Mouse (Mus musculus) G1E (cell line): ENCODE measurements at regions not wholly inside any gene's neighbourhood (a gene's known extent, or its start where the extent isn't known, plus 50 kb on each side); places are given as distances from the start of the nearest gene placed in this dataset.

Experiments used
- ATAC-seq: 2 replicates; pipeline ENCODE4 v1.8.0; 2016; ENCODE audit warnings: mild to moderate bottlenecking; ENCODE audit not compliant: insufficient number of reproducible peaks, poor library complexity, low FRiP score, severe bottlenecking; ENCODE audit errors: extremely low read depth
- DNase-seq: peaks from one replicate; pipeline ENCODE4 v3.0.0; 2012; ENCODE audit warnings: low spot score
- H3K27me3 ChIP-seq: 2 replicates; pipeline ENCODE4 v1.6.1; 2012; ENCODE audit warnings: mild to moderate bottlenecking, low read length, inconsistent platforms; ENCODE audit not compliant: insufficient read depth
- H3K36me3 ChIP-seq: replicated peaks from 2 replicates; pipeline ENCODE3; 2012; ENCODE audit warnings: mild to moderate bottlenecking, inconsistent platforms
- H3K4me1 ChIP-seq: 2 replicates; pipeline ENCODE4 v1.6.1; 2012; ENCODE audit warnings: low read depth, low read length, inconsistent platforms, mixed read lengths; ENCODE audit not compliant: insufficient read depth
- H3K4me3 ChIP-seq: 2 replicates; pipeline ENCODE4 v1.5.1; 2012; ENCODE audit warnings: low read depth, mild to moderate bottlenecking, inconsistent platforms, low read length, moderate library complexity, mixed read lengths
- H3K9me3 ChIP-seq: replicated peaks from 2 replicates; pipeline ENCODE4 v1.6.1; 2012; ENCODE audit warnings: inconsistent platforms
- CTCF ChIP-seq: IDR thresholded peaks from 2 replicates; pipeline ENCODE4 v1.5.1; 2012; ENCODE audit warnings: low read depth, low read length, inconsistent platforms, mixed read lengths
- GATA1 ChIP-seq: IDR thresholded peaks from 2 replicates; pipeline ENCODE4 v1.6.1; 2012; ENCODE audit warnings: borderline replicate concordance, low read length, inconsistent platforms, mixed read lengths
- GATA2 ChIP-seq: IDR thresholded peaks from 2 replicates; pipeline ENCODE4 v1.6.1; 2012; ENCODE audit warnings: low read depth, low read length, inconsistent platforms, borderline replicate concordance
- POLR2AphosphoS5 ChIP-seq: IDR thresholded peaks from 2 replicates; pipeline ENCODE4 v1.6.1; 2012; ENCODE audit warnings: low read depth, low read length, inconsistent platforms; ENCODE audit not compliant: insufficient replicate concordance
- TAL1 ChIP-seq: conservative IDR thresholded peaks from 2 replicates; pipeline ENCODE4 v1.6.1; 2012; ENCODE audit warnings: low read depth, low read length, inconsistent platforms, mixed read lengths

DNA sequence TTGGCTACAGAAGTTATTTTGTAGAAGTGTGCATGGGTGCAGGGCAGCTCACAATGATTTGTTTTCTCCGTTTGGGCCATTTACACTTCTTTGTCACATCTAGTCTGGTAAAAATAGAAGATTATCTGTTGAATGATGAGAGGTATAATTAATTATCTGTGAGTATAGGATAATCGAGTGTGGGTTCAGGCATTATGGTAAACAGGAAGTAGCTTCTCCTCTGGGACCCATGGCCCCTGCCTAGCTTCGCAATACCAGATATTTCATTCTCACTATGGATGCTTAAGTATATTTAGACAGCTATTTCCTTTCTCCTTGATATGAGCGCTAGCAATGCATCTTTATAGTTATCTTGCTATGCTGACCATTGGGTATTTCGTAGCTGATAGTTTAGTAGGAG, 1373.7 kb upstream of the Pcdh20 start:
- ATAC-seq (no peak), DNase-seq (no peak)
- Histone ChIP-seq H3K4me3 (no peak overlapping the region), H3K27me3 (no peaks in the 10 kb centered on the region), H3K4me1 (no peaks in the 10 kb centered on the region), H3K36me3 (no peaks in the 10 kb centered on the region), H3K9me3 (no peaks in the 10 kb centered on the region)
- TF ChIP-seq CTCF, result no peak
- no peak for TF ChIP-seq GATA2
- no peak for TF ChIP-seq GATA1
- TF ChIP-seq TAL1, result no peak
- TF ChIP-seq POLR2AphosphoS5, result no peak

DNA sequence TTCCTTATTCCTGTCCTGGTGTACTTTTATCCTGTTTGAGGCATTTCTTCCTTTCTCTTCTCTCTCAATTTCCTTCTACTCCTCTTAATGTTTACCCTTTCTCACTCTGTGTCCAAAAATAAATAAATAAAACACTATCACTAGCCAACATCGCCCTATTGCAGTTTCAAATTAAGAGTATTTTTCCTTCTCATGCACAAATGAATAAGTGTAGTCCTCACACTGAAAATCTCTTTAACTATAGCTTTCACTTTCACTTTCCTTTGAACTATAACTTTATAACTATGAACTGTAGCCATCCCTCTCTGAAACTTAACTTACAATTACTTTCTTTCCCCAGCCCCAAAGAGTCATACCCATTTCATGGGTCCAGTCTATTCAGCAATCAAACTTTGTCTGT, 1355.5 kb upstream of the Pcdh20 start:
- Histone ChIP-seq H3K4me3 (no peak overlapping the region), H3K36me3 (no peaks in the 10 kb centered on the region), H3K27me3 (no peaks in the 10 kb centered on the region), H3K4me1 (no peaks in the 10 kb centered on the region), H3K9me3 (peaks cover 2% of the 10 kb centered on the region; the same call in 1 of the 2 replicates)
- ATAC-seq, result 0 out of 2 replicates have a peak, but pooled peaks have one; percentile 37
- DNase-seq, result no peak
- no peak for TF ChIP-seq GATA2
- TF ChIP-seq CTCF, result no peak
- TF ChIP-seq POLR2AphosphoS5, result no peak
- TF ChIP-seq TAL1, result no peak

DNA sequence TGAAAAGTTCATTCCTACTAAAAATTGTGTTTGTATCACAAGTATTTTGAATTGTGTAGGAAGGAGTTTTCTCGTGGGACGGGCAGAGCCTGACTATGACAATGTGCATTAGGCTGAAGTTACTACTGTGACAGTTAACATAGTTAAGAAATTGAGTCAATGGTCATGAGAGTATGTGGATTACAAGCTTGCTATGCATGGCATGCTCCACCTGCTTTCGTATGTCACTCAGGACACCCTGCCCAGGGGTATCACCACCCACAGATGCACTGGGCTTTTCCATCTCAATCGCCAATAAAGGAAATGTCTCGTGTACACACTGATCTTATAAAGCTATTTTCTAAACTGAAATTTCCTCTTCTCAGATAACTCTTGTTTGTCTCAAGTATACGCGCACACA, 1354.8 kb upstream of the Pcdh20 start:
- TF ChIP-seq GATA1, result no peak
- Histone ChIP-seq H3K9me3 (peaks cover 2% of the 10 kb centered on the region; the same call in 1 of the 2 replicates), H3K4me1 (no peaks in the 10 kb centered on the region), H3K36me3 (no peaks in the 10 kb centered on the region), H3K27me3 (no peaks in the 10 kb centered on the region), H3K4me3 (no peak overlapping the region)
- ATAC-seq (no peak), DNase-seq (no peak)

DNA sequence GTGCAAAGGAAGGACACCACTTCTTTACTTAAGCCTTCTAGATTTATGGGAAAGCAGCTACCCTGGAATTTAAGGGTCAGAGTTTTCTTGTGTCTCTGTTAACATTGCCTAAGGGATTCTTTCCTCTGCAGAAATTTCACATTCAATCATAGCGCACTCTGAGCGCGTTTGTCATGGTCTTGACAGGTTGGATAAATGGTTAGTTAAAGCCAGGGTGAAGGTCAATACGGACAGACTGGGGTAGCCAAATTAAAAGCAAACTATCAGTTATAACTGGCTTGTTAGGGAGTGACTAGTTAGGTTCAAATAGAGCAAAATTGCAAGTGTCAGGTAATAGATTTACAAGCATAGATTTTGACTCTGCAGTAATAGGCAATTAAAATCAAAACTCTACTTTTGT, 1352.2 kb upstream of the Pcdh20 start:
- TF ChIP-seq GATA1, result no peak
- TF ChIP-seq TAL1, result no peak
- no peak for TF ChIP-seq POLR2AphosphoS5
- no peak for TF ChIP-seq CTCF
- no peak for TF ChIP-seq GATA2
- H3K9me3 ChIP-seq, result peaks cover 2% of the 10 kb centered on the region; the same call in 1 of the 2 replicates
- no peak for ATAC-seq
- no peaks in the 10 kb centered on the region for H3K36me3 ChIP-seq
- H3K4me1 ChIP-seq, result no peaks in the 10 kb centered on the region
- no peak overlapping the region for H3K4me3 ChIP-seq
- no peak for DNase-seq
- no peaks in the 10 kb centered on the region for H3K27me3 ChIP-seq

- Histone ChIP-seq H3K4me3 (no peak overlapping the region), H3K27me3 (no peaks in the 10 kb centered on the region), H3K4me1 (no peaks in the 10 kb centered on the region), H3K9me3 (peaks cover 2% of the 10 kb centered on the region; the same call in 1 of the 2 replicates), H3K36me3 (no peaks in the 10 kb centered on the region)
- ATAC-seq, result no peak
- TF ChIP-seq GATA1, result no peak
- no peak for TF ChIP-seq GATA2
- no peak for TF ChIP-seq POLR2AphosphoS5
- TF ChIP-seq CTCF, result no peak
- TF ChIP-seq TAL1, result no peak
- no peak for DNase-seq
These were observed 1351.0 kb upstream of the Pcdh20 start for GRCm38 (mm10) chr14:89822207-89822606.

- no peaks in the 10 kb centered on the region for H3K27me3 ChIP-seq
- H3K4me1 ChIP-seq, result no peaks in the 10 kb centered on the region
- H3K9me3 ChIP-seq, result peaks cover 2% of the 10 kb centered on the region; the same call in 1 of the 2 replicates
- ATAC-seq (no peak), DNase-seq (no peak)
- H3K4me3 ChIP-seq, result no peak overlapping the region
- H3K36me3 ChIP-seq, result no peaks in the 10 kb centered on the region
- TF ChIP-seq GATA1 (no peak), TAL1 (no peak), POLR2AphosphoS5 (no peak), GATA2 (no peak), CTCF (no peak)
These were observed 1335.6 kb upstream of the Pcdh20 start for GRCm38 (mm10) chr14:89806825-89807224.

DNA sequence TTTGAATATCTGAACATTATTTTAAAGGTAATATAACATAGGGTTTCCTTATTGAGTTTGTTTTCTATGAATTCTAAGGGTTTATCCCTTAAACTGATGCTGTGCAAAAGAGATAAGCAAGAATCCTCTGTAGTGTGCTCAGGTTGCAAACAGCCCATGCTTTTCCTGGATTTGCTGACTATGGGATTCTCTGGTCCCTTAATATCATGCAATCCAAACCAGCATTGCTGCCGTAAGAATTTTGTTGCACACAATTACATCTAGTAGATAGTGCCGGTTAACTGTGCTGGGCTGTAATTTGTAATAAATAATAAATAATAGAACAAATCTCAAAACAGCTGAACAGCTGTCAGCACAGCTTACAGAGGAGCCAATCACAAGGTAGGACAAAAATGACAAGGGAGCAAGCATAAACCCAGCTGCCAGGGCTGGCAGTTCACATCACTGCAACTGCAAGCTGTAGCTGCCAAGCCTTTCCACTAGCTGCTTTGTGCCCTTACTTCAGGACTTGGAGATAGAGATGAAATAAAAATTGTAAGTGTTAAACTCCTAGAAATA, 1333.6 kb upstream of the Pcdh20 start:
- peaks cover 2% of the 10 kb centered on the region; the same call in 1 of the 2 replicates for H3K9me3 ChIP-seq
- H3K27me3 ChIP-seq, result no peaks in the 10 kb centered on the region
- no peaks in the 10 kb centered on the region for H3K36me3 ChIP-seq
- ATAC-seq, result no peak
- no peak for DNase-seq
- H3K4me1 ChIP-seq, result no peaks in the 10 kb centered on the region
- no peak overlapping the region for H3K4me3 ChIP-seq
- no peak for TF ChIP-seq TAL1
- no peak for TF ChIP-seq GATA1
- no peak for TF ChIP-seq POLR2AphosphoS5
- TF ChIP-seq CTCF, result no peak
- no peak for TF ChIP-seq GATA2
